Mouse (Mus musculus) heart, postnatal 14 days (tissue): ENCODE results near the gene Itgb5. TPM values are rescaled to one million over a fixed set of nuclear protein-coding genes. Genes with fewer than 3 reads are reported as not detected.

ENCODE experiments used
- DNase-seq, 2 experiments: peaks; one replicate each; pipeline ENCODE4 v3.0.0; 2021 to 2022
- intact Hi-C: fragments of 180-260 bp; cut with DNase I; formaldehyde crosslinking; loops from one replicate; pipeline ENCODE4 v1.15.1; 2025
- total RNA-seq, 2 experiments: library from RNA; stranded (reverse); gene quantifications; 2 replicates each; pipeline ENCODE4 v1.2.3; 2021

Itgb5 gene
- total RNA-seq, 2 experiments from 2014 or later: 66.7 to 72.8 TPM

DNA sequence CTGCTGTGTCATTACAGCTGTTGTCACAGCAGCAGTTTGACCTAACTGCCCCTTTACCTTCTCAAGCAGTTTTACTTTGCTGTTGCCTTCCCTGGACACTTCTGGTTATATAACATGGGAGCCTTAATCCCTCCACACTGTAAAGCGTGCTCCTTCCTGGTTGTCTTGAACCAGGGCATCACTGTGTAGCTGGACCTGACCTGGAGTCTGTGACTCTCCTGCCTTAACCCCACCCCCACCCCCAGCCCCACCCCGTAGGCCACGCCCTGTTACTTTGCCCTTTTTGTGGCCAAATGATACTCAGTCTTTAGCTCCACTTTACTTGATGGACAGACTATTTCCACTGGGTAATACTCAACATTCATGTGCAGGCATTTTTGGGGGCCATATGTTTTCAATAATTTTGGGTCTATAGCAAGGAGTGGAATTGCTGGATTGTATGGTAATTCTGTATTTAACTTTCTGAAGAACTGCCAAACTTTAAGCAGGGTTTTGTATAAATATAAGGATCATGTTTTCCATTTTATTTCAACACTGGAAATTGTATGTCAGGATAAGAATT, 40.8 kb downstream of the Itgb5 start:
- intact Hi-C loops: no loop called here
- DNase-seq: no peak

DNA sequence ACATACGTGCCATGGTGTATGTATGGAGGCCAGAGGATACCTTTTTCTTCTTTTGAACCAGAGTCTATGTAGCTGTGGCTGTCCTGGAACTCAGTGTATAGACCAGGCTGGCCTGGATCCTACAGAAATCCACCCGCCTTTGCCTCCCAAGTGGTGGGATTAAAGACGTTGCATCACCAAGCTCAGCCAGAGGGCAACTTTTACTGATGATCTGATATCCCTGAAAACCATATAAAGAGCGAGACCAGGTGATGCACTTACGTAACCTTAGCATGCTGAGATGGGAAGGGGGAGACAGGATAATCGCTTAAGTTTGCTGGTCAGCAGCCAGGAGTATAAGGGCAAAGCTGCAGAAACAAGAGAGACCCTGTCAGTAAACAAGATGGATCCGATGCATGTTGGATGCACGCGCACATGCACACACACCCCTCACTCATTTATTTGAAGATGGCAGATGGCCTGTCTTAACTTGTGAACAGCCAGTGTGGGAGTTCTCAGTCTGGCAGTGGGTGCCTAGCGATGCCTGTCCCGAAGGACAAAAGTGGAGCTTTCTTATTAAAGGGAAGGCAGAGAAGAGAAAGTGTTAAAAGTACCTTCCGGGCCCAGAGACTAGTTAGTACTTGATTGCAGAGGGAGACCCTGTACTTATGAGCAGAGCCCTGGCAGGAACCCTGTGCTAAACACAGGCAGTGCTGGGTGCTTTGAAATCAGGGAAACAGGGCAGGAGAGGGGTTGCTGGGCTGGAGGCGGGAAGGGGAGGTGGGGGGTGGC, 41.7 kb downstream of the Itgb5 start:
- no peak for DNase-seq

DNA sequence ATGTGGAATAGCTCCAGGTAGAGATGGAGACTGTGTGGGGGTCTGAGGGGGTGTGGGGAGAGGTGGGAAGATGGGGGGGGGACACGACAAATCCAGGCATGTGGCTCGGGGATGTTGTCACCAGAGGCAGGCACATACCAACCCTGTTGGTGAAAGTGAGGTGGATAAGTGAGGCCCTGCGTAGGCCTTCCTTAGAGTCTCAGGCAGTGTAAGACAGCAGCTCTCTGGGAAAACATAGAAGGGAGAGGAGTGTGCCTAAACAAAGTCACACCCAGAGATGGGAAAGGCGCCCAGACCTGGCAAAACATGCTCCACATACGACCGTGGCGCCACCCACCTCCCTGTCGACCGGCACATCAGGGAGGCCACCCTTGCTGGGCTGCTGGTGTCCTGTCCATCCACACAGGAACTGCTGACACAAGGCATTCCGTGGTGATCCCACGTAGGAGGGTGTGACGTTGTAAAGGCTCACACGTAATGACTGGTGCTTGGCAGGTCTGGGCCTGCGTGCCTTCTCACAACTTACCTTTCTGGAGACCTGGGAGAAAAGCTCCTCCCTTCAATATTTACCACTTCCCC, 42.5 kb downstream of the Itgb5 start:
- intact Hi-C loops: no loop called here
- DNase-seq: no peak

More for the DNA sequence above, 41.7 kb downstream of the Itgb5 start:
- intact Hi-C loops: no loop called here

DNA sequence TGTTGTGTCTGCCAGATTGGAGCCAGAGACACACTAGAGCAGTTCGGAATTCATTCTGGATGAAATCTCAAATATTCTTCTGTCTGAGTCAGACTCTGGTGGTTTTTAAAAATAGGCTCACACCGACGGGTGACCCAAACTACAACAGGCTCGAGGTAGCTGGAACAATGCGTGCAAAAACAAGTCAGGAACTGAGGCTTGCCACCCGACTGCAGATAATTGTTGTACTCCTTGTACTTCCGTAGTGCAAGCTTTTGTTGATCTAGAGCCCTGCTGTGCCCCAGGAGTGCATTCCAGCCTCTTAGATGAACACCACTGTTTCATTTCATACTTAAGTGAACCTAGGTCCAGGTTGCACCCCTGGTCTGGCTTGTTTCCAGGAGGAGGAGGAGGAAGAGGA, 43.8 kb downstream of the Itgb5 start:
- no peak for DNase-seq
- intact Hi-C loops: no loop called here

DNA sequence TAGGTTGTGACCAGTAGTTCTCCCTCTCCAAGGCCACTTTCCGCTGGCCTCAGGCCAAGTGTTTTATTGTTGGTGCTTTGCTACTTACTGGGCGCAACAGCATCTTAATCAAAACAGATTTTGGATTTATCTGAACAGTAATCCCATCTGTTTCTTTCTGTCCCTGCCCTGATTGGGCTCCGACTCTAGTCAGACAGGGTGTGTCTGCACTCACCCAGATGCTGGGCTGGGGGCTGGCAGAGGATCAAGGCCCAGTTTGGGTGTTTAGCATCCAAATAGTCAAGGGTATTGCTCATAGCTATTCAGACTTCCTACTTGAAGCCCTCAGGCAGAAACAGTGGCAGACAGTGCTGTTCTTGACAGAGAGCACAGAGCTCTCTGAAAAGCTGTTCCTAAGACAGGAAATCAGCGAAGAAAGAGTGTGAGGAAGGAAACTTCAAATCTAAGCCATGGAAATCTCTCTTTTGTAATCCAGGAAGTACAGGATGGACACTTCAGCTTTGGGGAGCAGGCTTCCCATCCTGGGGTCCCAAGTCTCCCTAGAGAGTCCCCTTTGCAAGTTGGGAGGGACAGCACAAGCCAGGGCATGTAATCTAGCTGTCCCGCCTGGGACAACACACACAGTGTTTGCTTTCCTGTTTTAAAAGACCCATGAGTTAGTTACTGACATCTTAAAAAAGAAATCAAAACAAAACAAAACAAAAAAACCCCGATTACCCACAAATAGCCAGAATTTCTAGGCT, 48.7 kb downstream of the Itgb5 start:
- intact Hi-C loops: no loop called here
- DNase-seq: peak; percentile 66 to 67

DNA sequence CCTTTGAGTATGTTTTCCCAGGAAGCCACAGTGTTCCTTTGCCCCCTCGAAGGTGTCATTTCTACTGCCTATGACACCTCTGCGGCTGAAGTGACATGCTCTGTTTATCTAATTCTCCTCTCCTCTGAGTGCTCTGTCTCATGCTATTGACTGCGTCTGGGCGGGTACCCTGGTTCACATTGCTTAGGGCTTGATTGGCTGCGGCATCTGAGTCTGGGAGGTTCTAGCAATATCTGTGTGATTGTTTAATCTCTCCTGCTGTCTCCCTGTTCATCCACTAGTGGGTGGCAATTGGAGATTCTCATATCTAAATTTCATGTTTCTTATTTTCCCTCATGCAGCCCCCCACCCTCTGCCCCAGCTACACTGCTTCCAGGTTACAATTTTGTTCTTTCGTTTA, 49.6 kb downstream of the Itgb5 start:
- intact Hi-C loops: no loop called here
- no peak for DNase-seq

DNA sequence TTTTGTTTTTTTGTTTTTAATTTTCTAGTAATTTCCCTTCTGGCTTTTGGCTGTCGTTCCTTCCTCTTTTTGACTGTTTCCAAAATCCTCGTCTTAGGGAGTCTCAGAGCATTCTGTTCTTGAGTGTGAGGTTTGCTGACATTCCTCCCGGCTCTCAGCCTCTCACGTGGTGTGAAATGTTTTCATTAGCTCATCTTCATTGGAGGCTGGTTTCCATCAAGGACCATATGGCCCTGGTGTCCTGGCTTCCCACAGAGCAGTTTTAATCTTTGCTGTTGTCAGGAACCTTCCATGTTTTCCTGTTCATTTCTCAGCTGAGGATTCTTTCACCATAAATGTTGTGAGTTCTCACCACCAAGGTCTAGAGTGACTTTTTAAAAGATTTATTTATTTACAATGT, 50.1 kb downstream of the Itgb5 start:
- intact Hi-C loops: no loop called here
- DNase-seq: peak in 1 of 2 experiments; percentile 38

DNA sequence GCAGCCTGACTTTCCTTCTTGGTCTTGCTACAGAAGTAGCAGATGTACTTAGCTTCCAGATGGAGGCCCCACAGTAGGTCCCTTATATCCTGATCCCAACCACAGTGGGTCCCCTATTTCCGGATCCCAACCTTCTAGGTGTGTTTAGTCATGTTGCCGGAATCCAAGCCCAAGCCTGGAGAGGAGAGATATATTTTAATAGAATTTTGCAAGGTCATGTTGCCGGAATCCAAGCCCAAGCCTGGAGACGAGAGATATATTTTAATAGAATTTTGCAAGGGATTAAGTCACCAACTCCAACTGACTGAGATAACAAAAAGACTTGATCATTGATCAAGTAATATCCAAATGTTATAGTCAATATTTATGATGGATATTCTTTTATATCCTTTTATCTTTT, 51.3 kb downstream of the Itgb5 start:
- DNase-seq: no peak
- intact Hi-C loops: no loop called here

DNA sequence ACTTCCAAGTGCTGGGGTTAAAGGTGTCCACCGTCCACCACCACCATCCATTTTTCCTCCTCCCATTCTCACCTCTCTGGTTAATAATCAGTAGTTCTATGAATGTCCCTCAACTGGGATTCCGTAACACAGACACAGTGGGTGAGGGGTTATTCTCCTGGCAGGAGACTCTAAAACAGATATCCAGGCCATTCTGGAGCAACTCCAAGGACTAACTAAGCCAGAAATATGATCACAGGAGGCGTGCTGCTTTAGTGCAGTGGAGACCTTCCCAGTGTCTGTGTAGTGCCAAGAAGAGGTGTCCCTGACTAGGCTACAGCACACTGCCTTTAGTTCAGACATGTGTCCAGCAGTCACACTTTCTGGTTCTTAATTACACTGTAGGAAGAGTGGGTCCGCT, 53.1 kb downstream of the Itgb5 start:
- peak; percentile 49 to 74 for DNase-seq
- intact Hi-C loops: no loop called here

DNA sequence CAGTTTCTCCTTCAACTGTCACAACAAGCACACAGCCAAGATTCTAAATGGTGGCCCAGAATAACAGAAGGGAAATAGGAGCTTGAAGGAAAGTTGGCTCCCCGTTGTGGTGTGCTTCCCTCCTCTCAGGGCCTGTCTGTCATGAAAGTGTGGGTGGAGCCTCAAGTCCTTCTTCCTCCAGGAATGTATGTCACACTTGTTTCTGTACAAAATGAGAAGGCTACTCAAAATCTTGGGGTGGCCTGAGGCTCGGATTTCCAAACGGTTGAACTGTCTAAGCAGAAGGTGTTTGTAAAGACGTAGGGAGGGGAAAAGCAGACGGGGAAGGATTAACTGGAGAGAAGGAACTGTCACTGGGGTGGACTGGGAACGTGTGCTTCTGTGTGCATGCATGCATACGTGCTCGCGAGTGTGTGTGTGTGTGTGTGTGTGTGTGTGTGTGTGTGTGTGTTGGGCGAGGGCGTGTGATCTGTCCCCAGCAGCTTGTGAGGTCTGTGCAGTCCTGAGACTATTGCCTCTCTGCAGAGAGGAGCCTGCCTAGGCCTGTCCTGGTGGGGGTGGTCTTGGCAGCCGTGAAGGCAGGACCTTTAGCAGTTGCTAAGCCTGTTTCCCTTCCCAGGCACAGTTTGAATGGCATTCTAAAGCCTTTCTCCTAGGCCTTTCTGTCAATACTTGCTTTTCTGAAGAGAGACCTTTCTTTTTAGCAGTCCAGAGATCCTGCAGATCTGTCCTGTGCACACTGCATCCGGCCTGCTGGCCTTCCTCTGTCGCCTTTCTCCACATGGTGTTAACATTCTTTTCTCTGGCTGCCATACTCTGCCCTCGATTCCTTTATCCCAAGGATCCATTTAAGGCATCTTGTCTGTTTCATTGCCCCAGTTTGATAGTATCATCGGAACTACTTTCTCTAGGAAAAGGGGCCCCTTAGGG, 53.8 kb downstream of the Itgb5 start:
- DNase-seq: no peak
- intact Hi-C loops: no loop called here

DNA sequence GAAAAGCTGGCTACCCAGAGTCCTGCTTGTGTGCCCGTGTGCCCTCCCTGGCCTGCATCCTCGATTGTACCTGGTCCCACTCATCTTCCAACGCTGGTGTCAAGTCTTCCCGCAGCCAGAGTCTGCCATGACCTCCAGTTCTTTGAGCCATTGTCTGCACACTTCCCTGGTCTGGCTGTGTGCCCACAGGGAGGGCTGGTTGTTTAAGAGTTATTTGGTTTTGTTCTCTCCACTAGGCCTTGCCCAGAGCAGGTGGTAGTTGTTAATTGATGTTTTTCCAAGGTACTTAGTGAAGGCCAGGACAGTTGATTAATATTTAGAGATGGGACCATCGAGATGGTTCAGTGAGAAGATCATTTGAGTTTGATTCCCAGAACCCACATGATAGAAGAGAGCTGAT, 54.7 kb downstream of the Itgb5 start:
- DNase-seq: no peak
- intact Hi-C loops: no loop called here

DNA sequence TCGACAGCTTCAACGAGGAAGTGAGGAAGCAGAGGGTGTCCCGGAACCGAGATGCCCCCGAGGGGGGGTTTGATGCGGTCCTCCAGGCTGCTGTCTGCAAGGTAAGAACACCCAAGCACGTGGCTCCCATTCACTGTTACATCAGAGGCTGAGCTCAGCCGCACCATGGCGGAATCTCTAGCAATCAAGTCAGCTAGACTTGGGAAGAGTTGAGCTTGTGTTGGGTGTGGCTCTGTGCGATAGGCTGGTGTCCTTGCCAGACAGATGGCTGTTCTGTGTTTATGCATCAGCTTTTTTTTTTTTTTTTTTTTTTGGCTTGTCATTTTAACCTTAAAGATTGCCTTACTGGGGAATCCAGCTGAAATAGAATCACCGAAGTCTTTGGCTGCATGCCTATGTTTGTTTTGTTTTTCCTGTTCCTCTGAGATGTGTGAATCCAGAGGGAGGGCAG, 55.6 kb downstream of the Itgb5 start:
- intact Hi-C loops: no loop called here
- peak in 1 of 2 experiments; percentile 28 for DNase-seq

DNA sequence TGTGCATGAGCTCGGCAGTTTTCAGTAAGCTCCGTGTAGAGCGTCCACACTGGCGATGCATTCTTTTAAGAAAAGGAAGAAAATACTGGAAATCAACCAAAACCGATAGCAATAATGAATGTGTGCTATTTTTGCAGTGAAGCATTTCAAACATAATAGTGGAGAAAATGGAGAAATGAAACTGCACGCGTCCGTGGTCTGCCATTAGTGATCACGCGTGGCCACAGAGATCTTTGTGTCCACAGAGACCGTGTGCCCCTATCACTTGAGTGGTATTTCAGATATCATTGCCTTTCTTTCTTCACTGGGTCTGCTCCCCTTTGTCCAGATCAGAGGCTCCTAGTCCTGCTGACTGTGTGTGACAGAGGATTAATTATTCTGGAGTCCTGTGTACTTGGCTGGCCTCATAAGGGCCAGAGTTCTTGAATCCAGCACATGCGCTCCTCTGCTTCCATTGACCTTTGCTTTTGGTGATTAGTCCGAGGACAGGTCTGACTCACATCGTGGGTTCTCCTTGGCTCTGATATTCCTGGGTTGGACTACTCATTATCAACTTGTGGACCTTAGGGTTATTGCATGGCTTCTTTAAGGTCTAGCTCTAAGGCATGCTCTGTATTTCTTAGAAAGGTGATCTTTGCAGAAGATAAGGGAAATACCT, 56.3 kb downstream of the Itgb5 start:
- intact Hi-C loops: no loop called here
- DNase-seq: no peak

DNA sequence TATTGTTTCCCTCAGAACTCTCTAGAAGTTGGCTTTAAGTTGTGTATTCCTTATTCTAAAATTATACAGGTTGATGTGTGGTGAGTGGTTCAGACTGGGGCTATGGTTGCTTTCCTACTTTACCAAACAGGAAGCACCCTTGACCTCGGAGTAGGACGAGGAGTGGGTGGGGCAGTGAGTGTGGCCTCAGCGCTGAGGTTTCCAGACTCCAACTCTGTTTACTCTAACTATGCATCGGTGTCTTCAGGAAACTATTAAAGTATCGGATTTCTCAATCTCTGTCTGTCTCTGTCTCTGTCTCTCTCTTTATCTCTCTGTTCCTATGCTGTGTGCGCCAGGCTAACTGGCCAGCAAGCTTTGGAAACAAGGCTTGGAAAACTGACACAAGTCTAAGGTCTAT, 57.2 kb downstream of the Itgb5 start:
- intact Hi-C loops: no loop called here

DNA sequence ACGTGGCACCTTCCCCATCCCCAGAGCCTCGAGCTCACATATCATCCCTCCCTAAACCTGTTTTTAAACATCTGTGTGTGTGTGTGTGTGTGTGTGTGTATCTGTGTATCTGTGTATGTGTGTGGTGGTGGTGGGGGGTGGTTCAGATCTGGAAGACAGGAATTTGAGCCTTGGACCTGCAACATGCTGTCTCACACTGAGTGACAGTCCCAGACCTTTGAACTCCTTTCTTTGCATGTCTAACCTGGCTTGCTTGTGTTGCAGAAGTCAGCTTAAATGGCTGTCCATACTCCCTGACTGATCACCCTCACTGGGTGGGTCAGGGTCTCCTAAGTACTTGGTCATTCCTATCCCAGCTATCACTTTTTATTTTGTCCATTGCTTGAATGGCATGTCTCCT, 58.5 kb downstream of the Itgb5 start:
- intact Hi-C loops: no loop called here
- no peak for DNase-seq

More for the DNA sequence above, 57.2 kb downstream of the Itgb5 start:
- no peak for DNase-seq

DNA sequence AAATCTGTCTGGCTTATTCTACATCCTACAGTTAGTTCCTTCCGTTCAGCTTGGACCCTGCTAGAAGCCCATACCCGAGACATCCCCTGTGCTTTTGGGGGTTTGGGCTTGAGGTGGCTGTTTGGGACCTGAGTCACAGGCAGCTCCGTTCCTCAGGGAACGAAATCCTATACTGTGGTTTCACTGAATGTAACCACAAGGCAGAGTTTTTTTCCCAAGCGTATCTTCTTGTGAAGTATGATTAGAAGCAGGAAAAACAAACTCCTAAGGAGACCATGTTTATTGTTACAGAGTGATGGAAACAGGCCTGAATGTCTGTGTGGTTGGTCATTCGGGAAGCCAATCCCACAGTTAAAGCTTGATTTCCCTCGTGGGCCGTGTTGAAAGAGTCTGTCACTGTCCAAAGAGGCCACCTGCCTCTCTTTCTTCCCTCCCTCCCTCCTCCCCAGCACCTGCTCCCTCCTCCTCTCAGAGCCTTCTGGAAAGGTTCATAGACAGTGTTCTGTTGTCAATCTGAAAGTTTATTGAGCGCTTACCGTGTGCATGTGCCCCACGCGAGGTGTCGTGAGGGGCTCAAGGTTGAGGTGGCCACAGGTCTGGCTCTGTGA, 59.6 kb downstream of the Itgb5 start:
- no peak for DNase-seq
- intact Hi-C loops: no loop called here

DNA sequence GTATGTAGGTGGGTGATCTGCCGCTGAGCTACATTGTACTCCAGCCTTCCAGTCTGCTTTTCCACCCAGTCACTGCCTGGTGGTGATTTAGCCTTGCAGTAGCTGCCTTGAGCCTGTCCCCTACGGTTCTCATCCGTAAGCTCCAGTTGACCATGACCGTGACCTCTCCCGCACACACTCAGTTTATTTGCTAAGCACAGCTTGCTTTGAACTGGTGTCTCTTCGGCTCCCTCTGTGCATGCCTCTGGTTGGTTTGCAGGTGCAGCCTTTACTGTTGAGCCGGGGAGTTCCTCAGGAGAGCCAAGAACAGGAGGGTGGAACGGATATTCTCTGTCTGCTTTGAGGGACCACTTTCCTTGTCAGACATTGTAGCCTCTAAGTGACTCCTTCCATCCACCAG, 61.6 kb downstream of the Itgb5 start:
- intact Hi-C loops: loop anchor here (5.0 kb wide), 1 partner anchor 59 kb away; no protein-coding TSS in a partner anchor
- no peak for DNase-seq

DNA sequence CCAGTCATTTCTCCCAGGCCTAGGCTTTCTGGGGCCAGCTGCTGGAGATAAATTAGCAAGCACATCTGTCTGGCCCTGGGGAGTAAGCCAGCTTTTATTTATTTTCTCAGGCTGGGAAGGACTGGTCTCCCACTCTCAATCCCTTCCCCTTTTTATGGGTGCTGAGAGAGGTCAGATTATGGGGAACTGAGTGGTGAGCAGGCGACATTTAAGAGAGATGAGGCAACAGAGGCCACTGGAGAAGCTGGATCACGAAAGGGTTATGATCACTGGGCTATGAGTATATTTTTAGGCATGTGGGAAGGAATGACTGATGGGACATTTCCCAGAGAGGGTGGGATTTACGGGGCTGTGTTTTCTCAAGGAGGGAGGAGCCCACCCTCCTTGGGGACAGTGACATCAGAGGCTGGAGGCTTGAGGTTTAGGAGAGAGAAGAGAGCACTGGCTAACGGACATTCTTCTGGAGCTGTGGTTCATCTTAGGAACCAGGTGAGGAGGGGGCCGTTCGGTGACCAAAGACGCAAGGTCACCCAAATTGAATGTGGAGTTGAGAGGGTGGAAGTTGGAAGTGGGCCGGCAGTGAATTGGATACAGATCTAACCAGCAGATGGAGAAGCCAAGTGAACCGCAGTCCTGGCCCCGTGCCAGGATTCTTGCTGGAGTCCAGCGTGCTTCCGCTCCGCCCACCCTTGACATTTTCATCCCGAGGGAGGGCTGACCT, 62.3 kb downstream of the Itgb5 start:
- peak; percentile 92 for DNase-seq
- intact Hi-C loops: loop anchor here (5.0 kb wide), 1 partner anchor 59 kb away; no protein-coding TSS in a partner anchor
